Mouse (Mus musculus) intestine, embryonic 15.5 days (tissue): ENCODE results near the gene Gpn2. TPM values are rescaled to one million over a fixed set of nuclear protein-coding genes. Genes with fewer than 3 reads are reported as not detected.

Experiments
- ATAC-seq: fragments of 200-750 bp; cut with Nextera tagmentation; 2 replicates; pipeline ENCODE4 v1.8.0; 2017; ENCODE audit warnings: moderate TSS enrichment, moderate library complexity
- H3K27ac ChIP-seq: fragments of 300-500 bp; sonication (generic); 2 replicates; pipeline ENCODE4 v1.5.1; 2015; ENCODE audit warnings: mild to moderate bottlenecking, inconsistent platforms
- H3K27me3 ChIP-seq: fragments of 300-500 bp; sonication (generic); replicated peaks from 2 replicates; pipeline ENCODE4 v1.6.1; 2015; ENCODE audit warnings: inconsistent platforms
- H3K36me3 ChIP-seq: fragments of 300-500 bp; sonication (generic); 2 replicates; pipeline ENCODE4 v1.6.1; 2015; ENCODE audit warnings: inconsistent platforms
- H3K4me1 ChIP-seq: fragments of 300-500 bp; sonication (generic); replicated peaks from 2 replicates; pipeline ENCODE4 v1.6.1; 2015; ENCODE audit warnings: inconsistent platforms
- H3K4me2 ChIP-seq: fragments of 300-500 bp; sonication (generic); replicated peaks from 2 replicates; pipeline ENCODE4 v1.6.1; 2015; ENCODE audit warnings: mild to moderate bottlenecking, inconsistent platforms
- H3K4me3 ChIP-seq: fragments of 300-500 bp; sonication (generic); replicated peaks from 2 replicates; pipeline ENCODE4 v1.5.1; 2015; ENCODE audit warnings: inconsistent platforms
- H3K9ac ChIP-seq: fragments of 300-500 bp; sonication (generic); 2 replicates; pipeline ENCODE4 v1.6.1; 2015; ENCODE audit warnings: inconsistent platforms
- H3K9me3 ChIP-seq: fragments of 300-500 bp; sonication (generic); 2 replicates; pipeline ENCODE4 v1.6.1; 2016; ENCODE audit warnings: inconsistent platforms
- whole genome bisulfite sequencing: fragments of 180-500 bp; shearing (Covaris S2); methylation state at CpG from one replicate; pipeline ENCODE4 v1.1.7; 2015; 5-methylcytosine and 5-hydroxymethylcytosine counted together
- polyA plus RNA-seq: library from polyadenylated mRNA; unstranded; fragments of >200 nt; fragmentation: Nextera tagmentation; extraction: Ambion mirVana; gene quantifications from 2 replicates; pipeline ENCODE4 v1.2.1, GENCODE M21; 2015

Gpn2 gene
- polyA plus RNA-seq, 1 experiment from 2014 or later, result 16.5 TPM

GRCm38 (mm10) chr4:133613867-133614266 lies 29.7 kb downstream of the Gpn2 start:
- ATAC-seq, result no peak
- Histone ChIP-seq H3K4me1 (no peaks in the 10 kb centered on the region), H3K36me3 (peaks cover 29% of the 10 kb centered on the region), H3K27ac (no peak overlapping the region), H3K4me3 (no peak overlapping the region), H3K9me3 (no peaks in the 10 kb centered on the region), H3K9ac (no peak overlapping the region), H3K4me2 (no peak overlapping the region), H3K27me3 (no peaks in the 10 kb centered on the region)
- 85% methylated on average over 4 of the region's 4 CpGs for WGBS

- H3K4me3 ChIP-seq, result no peak overlapping the region
- ATAC-seq, result no peak
- no peak overlapping the region for H3K4me2 ChIP-seq
- no peaks in the 10 kb centered on the region for H3K9me3 ChIP-seq
- no peaks in the 10 kb centered on the region for H3K27me3 ChIP-seq
- H3K4me1 ChIP-seq, result no peaks in the 10 kb centered on the region
- WGBS, result 88% methylated on average over 8 of the region's 8 CpGs
- H3K27ac ChIP-seq, result no peak overlapping the region
- H3K9ac ChIP-seq, result no peak overlapping the region
- peaks cover 29% of the 10 kb centered on the region for H3K36me3 ChIP-seq
Measured at GRCm38 (mm10) chr4:133614274-133614761, 30.2 kb downstream of the Gpn2 start.

GRCm38 (mm10) chr4:133615416-133615815 lies 31.3 kb downstream of the Gpn2 start:
- Histone ChIP-seq H3K9ac (no peak overlapping the region), H3K4me2 (no peak overlapping the region), H3K4me1 (no peaks in the 10 kb centered on the region), H3K9me3 (no peaks in the 10 kb centered on the region), H3K36me3 (peaks cover 29% of the 10 kb centered on the region), H3K4me3 (no peak overlapping the region), H3K27me3 (no peaks in the 10 kb centered on the region), H3K27ac (no peak overlapping the region)
- no peak for ATAC-seq
- 85% methylated on average over 10 of the region's 10 CpGs for WGBS

GRCm38 (mm10) chr4:133617936-133618335 lies 33.8 kb downstream of the Gpn2 start:
- Histone ChIP-seq H3K27me3 (no peaks in the 10 kb centered on the region), H3K4me1 (no peaks in the 10 kb centered on the region), H3K27ac (no peak overlapping the region), H3K36me3 (peaks cover 15% of the 10 kb centered on the region), H3K9me3 (no peaks in the 10 kb centered on the region), H3K9ac (no peak overlapping the region), H3K4me3 (no peak overlapping the region), H3K4me2 (no peak overlapping the region)
- 0 out of 2 replicates have a peak, but pooled peaks have one; percentile 14 for ATAC-seq
- WGBS, result 92% methylated on average over 11 of the region's 11 CpGs

- Histone ChIP-seq H3K4me1 (no peaks in the 10 kb centered on the region), H3K9me3 (no peaks in the 10 kb centered on the region), H3K4me3 (no peak overlapping the region), H3K27me3 (no peaks in the 10 kb centered on the region), H3K36me3 (peaks cover 3% of the 10 kb centered on the region; the same call in 1 of the 2 replicates), H3K4me2 (no peak overlapping the region), H3K27ac (no peak overlapping the region), H3K9ac (no peak overlapping the region)
- no peak for ATAC-seq
- 69% methylated on average over 4 of the region's 4 CpGs for WGBS
Measured at GRCm38 (mm10) chr4:133619473-133620136, 35.4 kb downstream of the Gpn2 start.

- Histone ChIP-seq H3K4me2 (no peak overlapping the region), H3K27me3 (no peaks in the 10 kb centered on the region), H3K27ac (no peak overlapping the region), H3K36me3 (0 out of 2 replicates have a peak, but pooled peaks cover 3% of the 10 kb centered on the region), H3K4me3 (no peak overlapping the region), H3K4me1 (no peaks in the 10 kb centered on the region), H3K9me3 (no peaks in the 10 kb centered on the region), H3K9ac (no peak overlapping the region)
- no peak for ATAC-seq
- 91% methylated on average over 8 of the region's 8 CpGs for WGBS
Measured at GRCm38 (mm10) chr4:133620668-133621067, 36.5 kb downstream of the Gpn2 start.

- ATAC-seq, result no peak
- Histone ChIP-seq H3K4me1 (no peaks in the 10 kb centered on the region), H3K27me3 (no peaks in the 10 kb centered on the region), H3K4me2 (no peak overlapping the region), H3K27ac (no peak overlapping the region), H3K9me3 (no peaks in the 10 kb centered on the region), H3K36me3 (0 out of 2 replicates have a peak, but pooled peaks cover 3% of the 10 kb centered on the region), H3K9ac (no peak overlapping the region), H3K4me3 (no peak overlapping the region)
- 77% methylated on average over 11 of the region's 11 CpGs for WGBS
Measured at GRCm38 (mm10) chr4:133622161-133622695, 38.1 kb downstream of the Gpn2 start.

GRCm38 (mm10) chr4:133624830-133625229 lies 40.7 kb downstream of the Gpn2 start:
- Histone ChIP-seq H3K4me2 (no peak overlapping the region), H3K4me1 (no peaks in the 10 kb centered on the region), H3K9me3 (no peaks in the 10 kb centered on the region), H3K27ac (no peak overlapping the region), H3K9ac (no peak overlapping the region), H3K4me3 (no peak overlapping the region), H3K27me3 (no peaks in the 10 kb centered on the region), H3K36me3 (0 out of 2 replicates have a peak, but pooled peaks cover 3% of the 10 kb centered on the region)
- 88% methylated on average over 7 of the region's 7 CpGs for WGBS
- no peak for ATAC-seq

- Histone ChIP-seq H3K4me1 (no peaks in the 10 kb centered on the region), H3K4me3 (no peak overlapping the region), H3K4me2 (no peak overlapping the region), H3K27me3 (no peaks in the 10 kb centered on the region), H3K9me3 (no peaks in the 10 kb centered on the region), H3K9ac (no peak overlapping the region), H3K27ac (0 out of 2 replicates have a peak overlapping the region, but pooled peaks have one; percentile 3), H3K36me3 (0 out of 2 replicates have a peak, but pooled peaks cover 3% of the 10 kb centered on the region)
- ATAC-seq, result 0 out of 2 replicates have a peak, but pooled peaks have one; percentile 23
- 73% methylated on average over 11 of the region's 11 CpGs for WGBS
Measured at GRCm38 (mm10) chr4:133625621-133626071, 41.5 kb downstream of the Gpn2 start.

- 74% methylated on average over 5 of the region's 5 CpGs for whole genome bisulfite sequencing
- Histone ChIP-seq H3K27me3 (no peaks in the 10 kb centered on the region), H3K4me2 (no peak overlapping the region), H3K36me3 (0 out of 2 replicates have a peak, but pooled peaks cover 3% of the 10 kb centered on the region), H3K4me1 (no peaks in the 10 kb centered on the region; the same call in 1 of the 2 replicates), H3K4me3 (no peak overlapping the region), H3K9me3 (no peaks in the 10 kb centered on the region), H3K9ac (no peak overlapping the region), H3K27ac (0 out of 2 replicates have a peak overlapping the region, but pooled peaks have one; percentile 3)
- no peak for ATAC-seq
Measured at GRCm38 (mm10) chr4:133626221-133626620, 42.1 kb downstream of the Gpn2 start.

GRCm38 (mm10) chr4:133626621-133627020 lies 42.5 kb downstream of the Gpn2 start:
- Histone ChIP-seq H3K9me3 (no peaks in the 10 kb centered on the region), H3K27ac (no peak overlapping the region), H3K36me3 (0 out of 2 replicates have a peak, but pooled peaks cover 3% of the 10 kb centered on the region), H3K4me2 (no peak overlapping the region), H3K4me3 (no peak overlapping the region), H3K4me1 (no peaks in the 10 kb centered on the region; the same call in 1 of the 2 replicates), H3K9ac (no peak overlapping the region), H3K27me3 (no peaks in the 10 kb centered on the region)
- no peak for ATAC-seq
- WGBS, result 93% methylated on average over 9 of the region's 9 CpGs

- WGBS, result 96% methylated on average over 14 of the region's 14 CpGs
- Histone ChIP-seq H3K27ac (no peak overlapping the region), H3K9me3 (no peaks in the 10 kb centered on the region), H3K4me1 (peaks cover 3% of the 10 kb centered on the region), H3K4me2 (no peak overlapping the region), H3K9ac (no peak overlapping the region), H3K4me3 (no peak overlapping the region), H3K36me3 (0 out of 2 replicates have a peak, but pooled peaks cover 3% of the 10 kb centered on the region), H3K27me3 (no peaks in the 10 kb centered on the region)
- ATAC-seq, result no peak
Measured at GRCm38 (mm10) chr4:133627039-133627438, 42.9 kb downstream of the Gpn2 start.
